Mouse (Mus musculus): ENCODE measurements around the gene Smr2.

DNA sequence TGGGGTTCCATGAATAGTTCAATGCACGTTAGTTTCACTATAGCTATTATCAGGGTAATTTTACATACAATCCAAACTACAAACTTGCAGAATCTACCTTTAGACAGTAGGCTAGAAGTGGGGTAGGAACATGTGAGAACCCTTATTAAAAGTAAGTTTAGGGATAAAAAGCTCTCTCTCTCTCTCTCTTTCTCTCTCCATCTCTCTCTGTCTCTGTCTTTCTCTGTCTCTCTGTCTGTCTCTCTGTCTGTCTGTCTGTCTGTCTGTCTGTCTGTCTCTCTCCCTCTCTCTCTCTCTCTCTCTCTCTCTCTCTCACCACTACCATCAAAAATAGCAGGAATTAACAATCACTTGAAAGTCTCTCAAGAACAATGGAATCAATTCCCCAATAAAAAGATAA, 25.1 kb downstream of the Smr2 start, which contains the start of gene Gm11116:
- no peak for TF ChIP-seq GATA1 (IDR thresholded peaks at IDR 0.05; ENCODE audit: borderline replicate concordance, low read length)
- TF ChIP-seq FLI1 (IDR thresholded peaks at IDR 0.05; ENCODE audit: low read length) = no peak
